Mouse (Mus musculus) kidney, postnatal 0 days (tissue): ENCODE data around the gene Sall1. TPM values are rescaled to one million over a fixed set of nuclear protein-coding genes. Genes with fewer than 3 reads are reported as not detected.

Source experiments
- ATAC-seq: fragments of 200-750 bp; cut with Nextera tagmentation; replicated peaks from 2 replicates; pipeline ENCODE4 v1.8.0; 2017; ENCODE audit warnings: low read depth, moderate number of reproducible peaks, moderate TSS enrichment, moderate library complexity; ENCODE audit not compliant: low FRiP score
- DNase-seq: peaks from one replicate; pipeline ENCODE4 v3.0.0-alpha.2; 2016; ENCODE audit warnings: low spot score
- H3K27ac ChIP-seq: fragments of 300-500 bp; sonication (generic); 2 replicates; pipeline ENCODE4 v1.5.1; 2014; ENCODE audit warnings: mild to moderate bottlenecking
- H3K27me3 ChIP-seq: fragments of 300-500 bp; sonication (generic); 2 replicates; pipeline ENCODE4 v1.6.1; 2014; ENCODE audit warnings: low read length, mixed read lengths; ENCODE audit not compliant: insufficient read depth
- H3K36me3 ChIP-seq: fragments of 300-500 bp; sonication (generic); 2 replicates; pipeline ENCODE4 v1.6.1; 2014; ENCODE audit warnings: low read length, mixed read lengths; ENCODE audit not compliant: insufficient read depth
- H3K4me1 ChIP-seq: fragments of 300-500 bp; sonication (generic); replicated peaks from 2 replicates; pipeline ENCODE4 v1.6.1; 2014; ENCODE audit warnings: antibody characterized with exemption, low read length, mixed read lengths; ENCODE audit not compliant: insufficient read depth
- H3K4me2 ChIP-seq: fragments of 300-500 bp; sonication (generic); 2 replicates; pipeline ENCODE4 v1.6.1; 2014; ENCODE audit warnings: mild to moderate bottlenecking, low read length, moderate library complexity, mixed read lengths
- H3K4me3 ChIP-seq: fragments of 300-500 bp; sonication (generic); replicated peaks from 2 replicates; pipeline ENCODE4 v1.5.1; 2014; ENCODE audit warnings: low read depth, low read length
- H3K9ac ChIP-seq: fragments of 300-500 bp; sonication (generic); 2 replicates; pipeline ENCODE4 v1.6.1; 2014; ENCODE audit warnings: low read depth, low read length
- H3K9me3 ChIP-seq: fragments of 300-500 bp; sonication (generic); replicated peaks from 2 replicates; pipeline ENCODE4 v1.6.1; 2016; ENCODE audit warnings: low read length, inconsistent platforms, mixed read lengths
- CTCF ChIP-seq: IDR thresholded peaks from 2 replicates; pipeline ENCODE4 v1.5.1; 2016; ENCODE audit warnings: antibody characterized with exemption, low read depth, mild to moderate bottlenecking, moderate library complexity
- WGBS: fragments of 180-500 bp; shearing (Covaris S2); extraction: QIAGEN DNeasy Blood & Tissue Kit; methylation state at CpG from one replicate; pipeline ENCODE4 v1.1.7; 2014; 5-methylcytosine and 5-hydroxymethylcytosine counted together
- polyA plus RNA-seq: library from polyadenylated mRNA; unstranded; fragments of >200 nt; fragmentation: Nextera tagmentation; extraction: Ambion mirVana; gene quantifications from 2 replicates; pipeline ENCODE4 v1.2.1, GENCODE M21; 2015

The Sall1 gene
- polyA plus RNA-seq, 1 experiment from 2014 or later, result 24.6 TPM

DNA sequence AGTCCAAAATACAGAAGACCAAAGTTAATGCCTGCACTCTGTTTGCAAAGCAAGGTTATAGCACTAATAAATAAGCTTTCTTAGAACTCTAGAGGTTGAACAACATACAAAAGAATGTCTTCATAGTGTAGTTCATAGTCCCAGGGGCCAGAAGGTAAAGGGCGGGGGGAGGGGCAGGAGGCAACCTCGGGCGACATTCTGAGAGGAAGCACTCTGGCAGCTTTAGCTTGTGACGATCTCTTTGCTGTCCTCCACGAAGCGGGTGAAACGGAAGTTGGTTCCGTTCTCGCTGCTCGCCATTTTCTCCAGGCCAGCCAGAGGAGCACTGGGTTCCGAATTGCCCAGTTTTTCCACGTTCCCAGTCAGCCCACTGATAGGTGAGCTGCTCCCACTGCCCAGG, 15.8 kb downstream of the Sall1 start:
- 40% methylated on average over 12 of the region's 12 CpGs for WGBS
- H3K36me3 ChIP-seq, result peaks cover 23% of the 10 kb centered on the region; the same call in 1 of the 2 replicates
- 0 out of 2 replicates have a peak overlapping the region, but pooled peaks have one; percentile 6 for H3K4me2 ChIP-seq
- peak overlapping the region; percentile 27; the same call in 1 of the 2 replicates for H3K27ac ChIP-seq
- ATAC-seq (no peak), DNase-seq (no peak)
- H3K9ac ChIP-seq, result no peak overlapping the region
- no peaks in the 10 kb centered on the region for H3K27me3 ChIP-seq
- no peak overlapping the region for H3K4me3 ChIP-seq
- H3K4me1 ChIP-seq, result peaks cover 4% of the 10 kb centered on the region
- no peaks in the 10 kb centered on the region for H3K9me3 ChIP-seq
- no peak for TF ChIP-seq CTCF

DNA sequence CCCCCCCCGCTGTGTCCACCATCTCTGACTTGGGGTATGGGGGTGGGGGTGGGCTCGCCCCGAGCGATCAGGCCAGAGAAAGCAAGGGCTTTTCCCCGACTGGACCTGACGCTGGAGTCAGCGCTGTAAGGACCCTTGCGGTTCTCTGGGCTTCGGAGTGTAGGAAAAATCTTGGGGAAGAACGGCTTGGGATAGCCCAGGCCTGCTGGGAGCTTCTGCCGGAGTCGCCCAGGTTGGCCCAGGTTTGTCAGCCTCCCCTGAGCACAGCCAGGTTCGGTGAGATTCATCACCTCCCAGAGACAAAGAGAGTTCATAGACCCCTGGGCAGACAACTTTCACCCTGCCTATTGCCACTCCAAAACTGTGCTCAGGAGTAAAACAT, 17.8 kb downstream of the Sall1 start:
- ATAC-seq (no peak), DNase-seq (no peak)
- peak overlapping the region; percentile 21 for H3K27ac ChIP-seq
- 24% methylated on average over 13 of the region's 13 CpGs for WGBS
- no peak overlapping the region for H3K9ac ChIP-seq
- H3K27me3 ChIP-seq, result no peaks in the 10 kb centered on the region
- H3K4me3 ChIP-seq, result no peak overlapping the region
- H3K36me3 ChIP-seq, result peaks cover 12% of the 10 kb centered on the region; the same call in 1 of the 2 replicates
- H3K4me1 ChIP-seq, result peaks cover 4% of the 10 kb centered on the region
- peak overlapping the region; percentile 30 for H3K4me2 ChIP-seq
- no peaks in the 10 kb centered on the region for H3K9me3 ChIP-seq
- no peak for TF ChIP-seq CTCF

DNA sequence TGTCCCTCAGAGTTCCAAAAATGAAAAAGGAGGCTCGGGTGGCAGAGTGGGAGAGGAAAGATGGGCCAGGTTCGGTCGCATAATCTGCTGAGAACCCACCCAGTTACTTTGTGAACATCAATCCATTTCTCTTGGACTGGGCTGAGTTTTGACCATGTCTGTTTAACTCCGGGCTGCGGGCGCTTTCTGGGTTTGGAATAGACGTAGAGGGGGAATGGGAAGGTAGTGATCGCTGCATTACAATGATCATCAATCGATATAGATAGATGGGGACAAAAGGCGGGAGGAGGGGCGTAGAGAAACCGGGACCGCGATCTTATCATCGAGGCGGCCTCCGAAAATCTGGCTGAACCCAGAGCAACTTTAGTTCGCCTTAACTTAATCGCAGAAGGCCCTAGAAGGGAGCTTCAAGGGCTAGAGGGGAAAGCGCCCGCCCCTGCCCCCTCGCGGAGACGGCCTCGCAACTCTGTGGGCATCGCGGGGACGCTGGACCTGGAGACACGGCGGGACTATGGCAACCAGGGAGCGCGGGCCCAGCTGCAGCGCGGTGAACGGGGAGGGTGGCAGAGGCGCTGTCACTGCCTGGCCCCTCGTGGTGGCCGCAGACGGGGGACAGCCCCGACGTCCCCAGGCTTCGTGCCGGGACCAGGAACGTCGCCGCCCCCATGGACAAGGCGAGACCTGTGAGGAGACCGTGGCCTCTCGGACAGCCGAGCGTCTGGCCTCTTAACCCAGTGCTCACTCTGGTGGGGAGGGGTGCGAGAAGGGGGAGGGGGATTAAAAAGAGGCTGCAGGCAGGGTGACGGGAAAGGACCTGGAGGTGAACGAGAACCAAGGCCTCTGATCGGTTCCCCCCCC, 18.5 kb downstream of the Sall1 start:
- H3K4me3 ChIP-seq, result 0 out of 2 replicates have a peak overlapping the region, but pooled peaks have one; percentile 3
- TF ChIP-seq CTCF, result peak; percentile 44
- DNase-seq, result peak; percentile 60
- peak; percentile 63 for ATAC-seq
- H3K4me1 ChIP-seq, result peaks cover 4% of the 10 kb centered on the region
- peaks cover 6% of the 10 kb centered on the region; the same call in 1 of the 2 replicates for H3K36me3 ChIP-seq
- no peak overlapping the region for H3K9ac ChIP-seq
- peak overlapping the region; percentile 21; the same call in 1 of the 2 replicates for H3K27ac ChIP-seq
- WGBS, result 14% methylated on average over 54 of the region's 55 CpGs
- H3K4me2 ChIP-seq, result peak overlapping the region; percentile 30
- H3K9me3 ChIP-seq, result no peaks in the 10 kb centered on the region
- no peaks in the 10 kb centered on the region for H3K27me3 ChIP-seq

DNA sequence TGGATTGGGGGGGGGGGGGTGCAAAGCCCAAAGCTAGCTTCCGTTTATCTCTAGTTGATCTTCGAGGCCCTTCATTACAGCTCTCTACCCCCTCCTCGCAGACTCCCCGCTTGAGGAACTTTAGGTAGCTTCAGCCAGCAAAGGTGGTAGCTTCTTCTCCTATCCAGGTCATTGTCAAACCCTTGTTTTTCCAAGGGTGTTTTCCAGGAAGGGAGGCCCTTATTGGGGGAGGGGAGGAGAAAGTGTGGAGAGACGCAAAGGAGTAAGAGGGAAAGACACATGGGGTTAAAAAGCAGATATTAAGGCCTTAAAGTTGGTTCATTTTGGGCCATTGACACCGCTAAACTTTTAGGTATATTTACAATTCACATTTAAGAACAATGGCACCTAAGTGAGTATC, 19.2 kb downstream of the Sall1 start:
- Histone ChIP-seq H3K36me3 (0 out of 2 replicates have a peak, but pooled peaks cover 4% of the 10 kb centered on the region), H3K4me3 (no peak overlapping the region), H3K9ac (no peak overlapping the region), H3K27ac (no peak overlapping the region), H3K9me3 (no peaks in the 10 kb centered on the region), H3K27me3 (no peaks in the 10 kb centered on the region), H3K4me2 (no peak overlapping the region), H3K4me1 (peaks cover 4% of the 10 kb centered on the region)
- no peak for TF ChIP-seq CTCF
- no peak for ATAC-seq
- WGBS, result 26% methylated on average over 6 of the region's 6 CpGs
- no peak for DNase-seq

DNA sequence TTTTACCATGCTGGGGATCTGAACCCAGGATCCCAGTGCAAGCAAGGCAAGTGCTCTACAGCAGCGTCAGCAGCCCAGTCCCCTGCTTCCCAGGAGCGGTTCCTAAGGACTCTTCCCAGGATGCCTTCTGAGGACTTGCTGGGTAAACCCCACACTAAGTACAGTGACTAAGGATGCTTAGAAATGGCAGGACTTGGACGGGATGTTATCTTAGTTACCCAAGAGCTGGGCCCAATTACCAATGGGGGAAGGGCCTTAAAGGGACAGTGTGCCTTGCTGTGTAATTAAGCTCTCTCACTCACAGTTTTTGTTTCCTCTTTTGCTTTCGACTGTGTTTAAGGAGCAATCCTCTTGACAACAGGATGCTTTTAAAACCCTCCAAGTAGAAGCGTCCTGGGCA, 22.8 kb downstream of the Sall1 start:
- DNase-seq, result peak; percentile 78
- H3K27ac ChIP-seq, result no peak overlapping the region

DNA sequence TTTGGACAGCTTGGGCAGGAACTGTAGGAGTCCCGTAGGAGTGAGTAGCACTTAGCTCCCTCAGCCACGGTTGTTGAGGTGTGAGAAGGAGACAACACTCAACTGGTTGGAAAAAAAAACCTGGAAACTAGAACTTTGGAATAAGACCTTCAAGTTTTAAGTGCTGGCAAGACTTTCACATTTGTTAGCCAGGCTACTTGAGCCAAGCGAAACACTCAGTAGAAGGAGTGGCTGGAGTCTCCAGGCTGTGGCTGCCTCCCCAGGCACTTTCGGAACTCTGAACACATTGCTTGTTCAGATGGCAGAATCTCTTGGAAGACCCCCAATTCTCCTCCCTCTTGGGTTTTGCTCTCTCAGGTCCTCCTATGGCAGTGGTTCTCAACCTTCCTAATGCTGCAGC, 26.1 kb downstream of the Sall1 start:
- ATAC-seq (no peak), DNase-seq (no peak)
- Histone ChIP-seq H3K27ac (no peak overlapping the region), H3K9me3 (no peaks in the 10 kb centered on the region), H3K4me3 (no peak overlapping the region), H3K4me1 (no peaks in the 10 kb centered on the region), H3K9ac (no peak overlapping the region), H3K36me3 (no peaks in the 10 kb centered on the region), H3K27me3 (no peaks in the 10 kb centered on the region), H3K4me2 (no peak overlapping the region)
- WGBS, result 60% methylated on average over 4 of the region's 4 CpGs
- TF ChIP-seq CTCF, result no peak

More for the DNA sequence above, 22.8 kb downstream of the Sall1 start:
- Histone ChIP-seq H3K9me3 (no peaks in the 10 kb centered on the region), H3K4me2 (no peak overlapping the region), H3K4me1 (no peaks in the 10 kb centered on the region), H3K36me3 (no peaks in the 10 kb centered on the region), H3K27me3 (no peaks in the 10 kb centered on the region), H3K4me3 (no peak overlapping the region), H3K9ac (no peak overlapping the region)
- no peak for ATAC-seq
- WGBS, result 12% methylated on average over 5 of the region's 5 CpGs
- TF ChIP-seq CTCF, result no peak
